Mouse (Mus musculus): Measurements from ENCODE around the gene Trim17.

Gene Trim17

GRCm38 (mm10) chr11:58970831-58971530 lies 16.5 kb downstream of the Trim17 start:
- no peak for DNase-seq

GRCm38 (mm10) chr11:58971796-58972195 lies 17.3 kb downstream of the Trim17 start:
- no peak for DNase-seq

GRCm38 (mm10) chr11:58974414-58974813 lies 19.9 kb downstream of the Trim17 start:
- DNase-seq: no peak

- no peak for DNase-seq
These were observed 22.7 kb downstream of the Trim17 start for GRCm38 (mm10) chr11:58977150-58977549.

- DNase-seq: no peak
These were observed 23.1 kb downstream of the Trim17 start for GRCm38 (mm10) chr11:58977607-58978026.

DNA sequence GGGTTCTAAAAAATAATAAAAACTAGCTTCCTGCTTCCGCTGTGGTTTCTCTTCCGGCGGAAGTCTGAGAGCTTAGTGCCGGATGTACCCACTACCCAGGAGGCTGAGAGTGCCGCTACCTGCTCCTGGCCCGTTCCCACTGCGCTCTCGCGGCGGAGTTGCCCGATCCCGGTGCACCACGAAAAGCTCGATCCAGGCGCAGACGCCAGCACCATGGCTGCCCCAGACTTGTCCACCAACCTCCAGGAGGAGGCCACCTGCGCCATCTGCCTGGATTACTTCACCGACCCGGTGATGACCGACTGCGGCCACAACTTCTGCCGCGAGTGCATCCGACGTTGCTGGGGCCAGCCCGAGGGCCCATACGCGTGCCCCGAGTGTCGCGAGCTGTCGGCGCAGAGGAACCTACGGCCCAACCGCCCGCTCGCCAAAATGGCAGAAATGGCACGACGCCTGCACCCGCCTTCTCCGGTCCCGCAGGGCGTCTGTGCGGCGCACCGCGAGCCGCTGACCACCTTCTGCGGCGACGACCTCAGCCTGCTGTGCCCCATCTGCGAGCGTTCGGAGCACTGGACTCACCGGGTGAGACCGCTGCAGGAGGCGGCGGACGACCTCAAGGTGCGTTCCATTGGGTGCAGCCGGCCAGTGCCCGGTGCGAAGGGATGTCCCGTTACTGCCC lies 23.7 kb downstream of the Trim17 start, which contains the start of gene Trim11:
Gene Trim11 (plus strand): TSS at position 67 of the 679 bp plus-strand sequence.
- peak; percentile 57 for DNase-seq

GRCm38 (mm10) chr11:58978706-58979030 lies 24.2 kb downstream of the Trim17 start:
- no peak for DNase-seq

DNA sequence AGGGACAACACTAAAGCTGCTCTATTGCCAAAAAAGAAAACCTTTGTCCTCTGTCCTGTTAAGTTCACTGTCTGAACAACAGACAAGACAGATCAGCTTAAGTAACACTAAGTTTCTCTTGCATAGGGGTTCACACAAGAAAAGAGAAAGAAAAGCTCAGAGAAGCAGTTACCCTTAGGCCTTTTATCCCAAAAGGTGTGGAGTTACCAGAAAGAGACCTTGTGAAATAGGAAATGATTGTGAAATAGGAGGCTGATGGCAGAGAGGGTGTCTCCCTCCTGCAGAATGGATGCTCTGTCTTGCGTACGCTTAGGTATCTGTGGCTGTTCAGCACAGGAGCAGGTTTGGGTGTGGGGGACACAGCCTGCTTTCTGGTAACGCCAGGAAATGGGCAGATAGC lies 24.7 kb downstream of the Trim17 start:
- no peak for DNase-seq

- DNase-seq: no peak
These were observed 25.2 kb downstream of the Trim17 start for GRCm38 (mm10) chr11:58979661-58980060.

DNA sequence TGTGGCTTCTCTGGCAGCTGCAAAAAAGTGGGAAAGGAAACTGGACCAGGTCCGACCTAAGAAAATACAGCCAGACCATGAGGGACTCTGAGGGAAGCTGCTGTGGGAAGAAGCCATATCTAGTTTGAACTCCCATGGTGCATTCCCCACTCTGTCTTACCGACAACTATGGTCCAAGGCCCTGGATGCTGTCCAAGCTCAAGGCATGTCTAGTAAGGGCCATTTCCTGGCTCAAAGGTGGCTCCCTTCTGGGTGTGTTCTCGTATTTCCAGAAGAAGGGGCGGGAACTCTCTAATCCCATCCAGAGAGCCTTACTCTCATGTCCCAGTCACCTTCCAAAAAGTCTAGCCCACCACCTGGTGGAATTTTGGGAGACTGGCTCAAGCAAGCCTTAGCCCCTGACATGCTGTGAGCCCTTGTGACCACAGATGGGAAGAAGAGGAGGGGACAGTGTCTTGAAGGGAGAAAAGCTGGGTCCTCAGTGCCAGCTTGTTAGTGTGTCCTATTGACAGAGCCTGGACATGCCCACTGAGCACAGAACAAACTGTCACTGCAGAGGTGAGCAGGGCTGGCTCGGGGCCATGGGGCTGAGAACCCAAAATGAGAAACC lies 26.0 kb downstream of the Trim17 start:
- no peak for DNase-seq

DNA sequence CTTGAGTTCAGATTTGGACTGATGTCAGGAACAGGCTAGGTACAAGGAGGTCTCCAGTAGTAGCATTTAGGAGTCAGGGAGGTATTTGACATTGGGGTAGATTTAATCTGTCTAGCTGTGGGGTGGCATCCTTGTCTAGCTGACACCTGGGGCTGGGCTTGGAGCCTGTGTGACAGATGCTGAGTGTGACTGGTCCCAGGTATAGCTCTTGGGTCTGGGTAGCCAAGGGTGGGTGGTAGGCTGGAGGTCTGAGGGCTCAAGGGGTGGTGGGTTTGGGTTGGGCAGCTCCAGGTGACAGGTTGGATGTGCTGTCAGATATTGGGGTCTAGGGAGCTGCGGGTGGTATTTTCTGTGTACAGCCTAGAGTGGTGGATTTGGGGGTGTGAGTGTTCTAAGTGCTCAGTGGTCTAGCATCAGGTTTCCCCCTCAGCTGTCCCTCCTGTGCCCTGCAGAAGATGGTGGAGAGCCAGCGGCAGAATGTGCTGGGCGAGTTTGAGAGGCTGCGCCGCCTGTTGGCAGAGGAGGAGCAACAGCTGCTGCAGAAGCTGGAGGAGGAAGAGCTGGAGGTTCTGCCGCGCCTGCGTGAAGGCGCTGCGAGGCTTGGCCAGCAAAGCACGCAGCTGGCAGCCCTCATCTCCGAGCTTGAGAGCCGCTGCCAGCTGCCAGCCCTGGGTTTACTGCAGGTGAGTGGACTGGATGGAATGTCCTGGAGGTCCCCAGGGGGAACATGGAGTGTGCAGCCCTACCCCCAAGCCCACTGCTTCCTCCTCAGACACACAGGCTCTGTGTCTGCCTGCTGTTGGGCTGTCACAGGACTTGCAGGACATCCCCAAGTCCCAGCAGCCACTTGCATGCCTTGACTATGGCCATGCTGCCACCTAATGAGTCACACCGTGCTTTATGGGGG lies 27.3 kb downstream of the Trim17 start:
- DNase-seq: no peak

DNA sequence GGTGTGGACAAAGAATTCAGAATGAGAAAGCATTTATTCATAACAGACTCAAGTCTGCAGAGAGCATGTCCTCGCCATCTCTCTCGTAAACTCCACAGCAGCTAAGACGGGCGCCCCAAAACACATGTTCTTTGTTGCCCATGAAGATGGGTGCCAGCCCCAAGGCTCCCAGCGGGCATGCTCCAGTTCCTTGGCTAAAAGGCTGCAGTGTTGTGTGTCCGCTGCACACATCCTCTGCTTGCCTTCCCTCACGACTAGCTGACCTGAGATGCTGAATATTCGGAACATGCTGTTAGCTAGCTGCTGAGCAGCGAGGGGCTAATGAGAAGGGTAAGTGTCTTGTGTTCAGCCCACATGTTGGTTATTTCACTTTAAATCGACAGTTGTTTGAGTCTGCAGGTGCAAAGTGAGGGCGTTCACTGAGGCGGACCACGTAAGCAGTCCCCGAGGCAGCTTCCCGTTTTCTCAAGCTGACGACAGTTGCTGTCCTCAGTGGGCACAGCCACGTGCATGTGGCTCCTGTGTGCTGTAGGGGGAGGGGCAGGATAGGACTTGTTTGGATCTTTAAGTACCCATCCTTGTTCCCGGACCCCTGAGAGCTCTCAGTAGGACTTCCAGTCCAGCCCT lies 28.1 kb downstream of the Trim17 start:
- DNase-seq: no peak

DNA sequence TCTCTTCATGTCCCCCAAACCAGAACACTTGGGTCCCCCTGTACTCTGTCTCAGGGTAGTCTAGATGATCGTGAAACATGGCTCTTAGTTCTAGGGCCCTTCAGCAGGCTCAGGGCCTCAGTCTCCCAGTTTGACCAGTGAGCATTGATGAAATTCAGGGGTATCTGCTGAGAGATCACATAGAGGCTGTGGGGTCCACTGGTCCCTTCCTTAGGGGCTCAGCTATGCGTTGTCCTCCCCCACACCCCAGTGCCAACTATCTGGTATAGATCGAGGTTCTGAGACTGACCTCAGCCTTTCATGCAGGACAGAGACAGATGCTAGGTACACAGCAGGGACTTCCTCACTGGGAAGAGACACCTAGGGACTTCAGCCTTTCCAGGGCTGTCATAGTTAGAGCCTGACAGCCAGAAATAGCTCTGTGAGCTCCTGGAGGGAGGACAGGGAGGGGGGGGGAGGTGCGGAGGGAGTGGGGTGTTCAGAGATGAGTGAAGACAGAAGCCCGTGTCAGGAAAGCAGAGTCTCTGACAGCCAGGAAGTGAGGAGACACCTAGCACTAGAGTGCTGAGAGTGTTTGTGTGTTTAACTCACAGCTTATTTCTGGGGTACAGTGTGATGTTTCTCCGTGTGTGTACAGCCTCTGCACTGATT lies 29.3 kb downstream of the Trim17 start:
- DNase-seq: no peak

DNA sequence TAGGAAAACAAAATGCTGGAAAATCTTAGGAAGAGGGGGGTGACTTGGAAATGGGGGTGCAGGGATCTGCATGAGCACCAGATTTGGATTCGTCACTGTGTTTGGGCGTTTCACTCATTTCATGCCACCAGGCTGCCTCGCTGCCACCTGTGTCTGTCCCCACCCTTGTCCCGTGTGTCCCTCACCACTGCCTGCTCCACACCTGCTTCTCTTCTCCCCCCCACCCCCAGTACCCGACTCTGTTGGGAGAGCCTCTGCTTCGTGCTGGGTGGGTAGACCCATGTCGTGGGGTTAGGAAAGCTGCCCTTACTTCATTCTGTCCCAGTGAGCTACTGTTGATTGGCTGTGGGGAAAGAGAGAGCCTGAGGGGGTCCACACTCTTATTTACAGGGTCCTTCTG lies 30.2 kb downstream of the Trim17 start:
- no peak for DNase-seq

- DNase-seq: no peak
These were observed 30.9 kb downstream of the Trim17 start for GRCm38 (mm10) chr11:58985299-58985917.

DNA sequence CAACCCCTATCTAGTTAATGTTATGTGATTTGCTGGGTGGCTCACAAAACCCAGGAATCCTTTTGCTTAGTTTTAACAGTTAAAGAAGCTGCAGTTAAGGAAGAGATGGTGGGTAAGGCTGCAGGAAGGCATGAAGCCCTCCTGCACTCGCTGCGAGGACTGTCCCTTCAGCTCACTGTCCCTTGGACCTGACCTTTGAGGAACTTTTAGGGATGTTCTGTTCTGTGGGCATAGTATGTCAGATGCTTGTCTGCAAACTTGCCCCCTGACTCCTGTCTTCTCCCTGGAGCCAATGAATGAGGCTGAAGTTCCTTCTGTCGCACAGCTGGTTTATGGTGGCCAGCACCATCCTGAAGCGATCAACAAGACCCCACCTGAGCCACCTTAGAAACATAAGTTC lies 34.7 kb downstream of the Trim17 start:
- DNase-seq: no peak

- no peak for DNase-seq
These were observed 35.7 kb downstream of the Trim17 start for GRCm38 (mm10) chr11:58990141-58990540.

- no peak for DNase-seq
These were observed 36.3 kb downstream of the Trim17 start for GRCm38 (mm10) chr11:58990794-58991193.

- DNase-seq: no peak
These were observed 37.4 kb downstream of the Trim17 start for GRCm38 (mm10) chr11:58991911-58992310.

DNA sequence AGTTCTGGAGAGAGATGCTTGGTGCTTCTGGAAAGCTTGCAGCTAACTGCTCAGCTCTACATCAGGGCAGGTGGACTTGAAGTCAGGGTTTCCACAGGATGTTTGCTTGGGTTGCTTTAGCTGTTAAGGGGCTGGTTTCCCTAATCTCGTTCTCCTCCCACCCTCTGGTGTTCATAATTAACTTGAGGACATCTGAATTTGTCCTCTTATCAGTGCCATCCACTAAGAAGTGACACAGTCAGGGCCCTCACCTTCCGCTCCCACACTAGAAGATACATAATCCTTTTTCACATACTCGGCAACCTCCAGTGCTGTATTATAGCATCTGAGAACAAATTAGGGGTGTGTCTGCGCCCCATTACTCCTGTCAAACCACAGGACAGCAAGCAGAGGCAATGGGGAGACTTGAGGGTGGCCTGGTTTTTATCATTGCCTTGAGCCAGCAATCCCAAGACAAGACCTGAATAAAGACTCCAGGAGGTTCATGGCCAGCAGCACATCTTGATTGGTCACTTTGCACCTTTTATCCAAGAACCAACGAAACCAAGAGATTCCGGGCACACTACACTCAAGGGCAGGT lies 38.7 kb downstream of the Trim17 start:
- DNase-seq: no peak

GRCm38 (mm10) chr11:58994337-58994826 lies 39.9 kb downstream of the Trim17 start:
- DNase-seq: no peak

All from cerebellum, adult 9-10 months (tissue).